ENCODE assay signal across 8 mouse cellular contexts in genomic region chr9:91361033-91361855, GRCm38 (mm10). TPM values are rescaled to one million over a fixed set of nuclear protein-coding genes. Genes with fewer than 3 reads are reported as not detected.
DNase-seq lines count a peak whose midpoint lies in the region; ATAC-seq and TF ChIP-seq lines count a peak whose summit lies in the region.

No protein-coding gene starts in this region.

- H3K9me3 ChIP-seq in lung, embryonic 16.5 days (ENCODE audit: control insufficient read depth, low read length): no peaks in the 10 kb centered on the region
- H3K9me3 ChIP-seq in embryonic facial prominence, embryonic 15.5 days (replicated peaks): no peaks in the 10 kb centered on the region
- no peaks in the 10 kb centered on the region for H3K9me3 ChIP-seq in limb, embryonic 14.5 days (ENCODE audit: control insufficient read depth, low read length)
- H3K9me3 ChIP-seq in stomach, postnatal 0 days (ENCODE audit: control insufficient read depth, low read length): no peaks in the 10 kb centered on the region

- no peaks in the 10 kb centered on the region for H3K36me3 ChIP-seq in lung, embryonic 16.5 days (ENCODE audit: control insufficient read depth, insufficient read depth, low read length)
- no peaks in the 10 kb centered on the region for H3K36me3 ChIP-seq in embryonic facial prominence, embryonic 15.5 days
- no peaks in the 10 kb centered on the region for H3K36me3 ChIP-seq in limb, embryonic 14.5 days (ENCODE audit: control insufficient read depth, insufficient read depth, low read length)
- H3K36me3 ChIP-seq in stomach, postnatal 0 days (ENCODE audit: control insufficient read depth, insufficient read depth, low read length): no peaks in the 10 kb centered on the region

- H3K9ac ChIP-seq in lung, embryonic 16.5 days (ENCODE audit: low read length): no peak overlapping the region
- no peak overlapping the region for H3K9ac ChIP-seq in embryonic facial prominence, embryonic 15.5 days
- no peak overlapping the region for H3K9ac ChIP-seq in limb, embryonic 14.5 days (ENCODE audit: low read depth, low read length, severe bottlenecking)
- H3K9ac ChIP-seq in stomach, postnatal 0 days (ENCODE audit: low read length): no peak overlapping the region

- TF ChIP-seq EP300 in stomach, postnatal 0 days (optimal IDR thresholded peaks at IDR 0.05): no peak

- no peak for TF ChIP-seq POLR2A in lung, adult 2 months (IDR thresholded peaks at IDR 0.05; ENCODE audit: borderline replicate concordance, extremely low read depth, low read depth, low read length)
- TF ChIP-seq POLR2A in limb, embryonic 14.5 days (IDR thresholded peaks at IDR 0.05; ENCODE audit: borderline replicate concordance, extremely low read depth, insufficient read depth, insufficient read length): no peak

- TF ChIP-seq CTCF in lung, adult 2 months (IDR thresholded peaks at IDR 0.05; ENCODE audit: insufficient read depth, low read length): no peak
- TF ChIP-seq CTCF in stomach, postnatal 0 days (IDR thresholded peaks at IDR 0.05; ENCODE audit: low read depth): no peak

- under 1% methylated on average over 34 of the region's 35 CpGs for WGBS in lung, embryonic 16.5 days
- 3% methylated on average over 35 of the region's 35 CpGs for WGBS in lung, adult 2 months
- WGBS in embryonic facial prominence, embryonic 15.5 days: 1% methylated on average over 35 of the region's 35 CpGs
- 1% methylated on average over 35 of the region's 35 CpGs for WGBS in limb, embryonic 14.5 days
- WGBS in stomach, postnatal 0 days: 2% methylated on average over 35 of the region's 35 CpGs

- peak overlapping the region; percentile 46; the same call in 1 of the 2 replicates for H3K4me2 ChIP-seq in lung, embryonic 16.5 days (ENCODE audit: low read depth, low read length)
- peak overlapping the region; percentile 44 for H3K4me2 ChIP-seq in embryonic facial prominence, embryonic 15.5 days (replicated peaks)
- H3K4me2 ChIP-seq in limb, embryonic 14.5 days (replicated peaks; ENCODE audit: low read depth, low read length, severe bottlenecking): peak overlapping the region; percentile 47; the same call in 1 of the 2 replicates
- H3K4me2 ChIP-seq in stomach, postnatal 0 days (replicated peaks; ENCODE audit: low read depth): peak overlapping the region; percentile 53; the same call in 1 of the 2 replicates

- H3K27me3 ChIP-seq in lung, embryonic 16.5 days (ENCODE audit: control insufficient read depth, insufficient read depth, low read depth, low read length): peaks cover 80% of the 10 kb centered on the region
- peaks cover 82% of the 10 kb centered on the region for H3K27me3 ChIP-seq in embryonic facial prominence, embryonic 15.5 days
- H3K27me3 ChIP-seq in limb, embryonic 14.5 days (ENCODE audit: control insufficient read depth, insufficient read depth, low read length): peaks cover 86% of the 10 kb centered on the region
- H3K27me3 ChIP-seq in stomach, postnatal 0 days (ENCODE audit: control insufficient read depth, insufficient read depth, low read length): peaks cover 34% of the 10 kb centered on the region

- H3K27ac ChIP-seq in lung, embryonic 16.5 days (ENCODE audit: low read length): no peak overlapping the region
- no peak overlapping the region for H3K27ac ChIP-seq in embryonic facial prominence, embryonic 15.5 days (replicated peaks)
- no peak overlapping the region for H3K27ac ChIP-seq in limb, embryonic 14.5 days (replicated peaks; ENCODE audit: low read depth, low read length)
- H3K27ac ChIP-seq in stomach, postnatal 0 days (replicated peaks): no peak overlapping the region

- no peak overlapping the region; the same call in 1 of the 2 replicates for H3K4me3 ChIP-seq in lung, embryonic 16.5 days (ENCODE audit: low read length)
- H3K4me3 ChIP-seq in lung, adult 2 months (replicated peaks; ENCODE audit: extremely low read depth, low read depth, low read length): no peak overlapping the region
- H3K4me3 ChIP-seq in embryonic facial prominence, embryonic 15.5 days (replicated peaks): peak overlapping the region; percentile 38
- H3K4me3 ChIP-seq in limb, embryonic 14.5 days (replicated peaks; ENCODE audit: low read length): peak overlapping the region; percentile 34; the same call in 1 of the 2 replicates
- peak overlapping the region; percentile 42 for H3K4me3 ChIP-seq in stomach, postnatal 0 days (ENCODE audit: low read depth, low read length)

- no peak for ATAC-seq in lung, embryonic 16.5 days (ENCODE audit: low read depth)
- ATAC-seq in embryonic facial prominence, embryonic 15.5 days (ENCODE audit: insufficient number of reproducible peaks, low FRiP score, low TSS enrichment, low read depth): no peak
- ATAC-seq in limb, embryonic 14.5 days (ENCODE audit: low FRiP score, low read depth): no peak
- ATAC-seq in stomach, postnatal 0 days (ENCODE audit: low FRiP score, low TSS enrichment): no peak

- peaks cover 15% of the 10 kb centered on the region; the same call in 1 of the 2 replicates for H3K4me1 ChIP-seq in lung, embryonic 16.5 days (replicated peaks; ENCODE audit: control insufficient read depth, insufficient read depth, low read length)
- peaks cover 3% of the 10 kb centered on the region for H3K4me1 ChIP-seq in lung, adult 2 months (ENCODE audit: control insufficient read depth, insufficient read depth, low read length)
- peaks cover 26% of the 10 kb centered on the region for H3K4me1 ChIP-seq in embryonic facial prominence, embryonic 15.5 days
- peaks cover 3% of the 10 kb centered on the region; the same call in 1 of the 2 replicates for H3K4me1 ChIP-seq in limb, embryonic 14.5 days (ENCODE audit: control insufficient read depth, insufficient read depth, low read length)
- H3K4me1 ChIP-seq in stomach, postnatal 0 days (replicated peaks; ENCODE audit: control insufficient read depth, insufficient read depth): no peaks in the 10 kb centered on the region; the same call in 1 of the 2 replicates

- no peak for DNase-seq in lung, adult 2 months
- no peak for DNase-seq in limb, embryonic 14.5 days (ENCODE audit: low spot score)
- DNase-seq in stomach, postnatal 0 days (ENCODE audit: low spot score): no peak
- DNase-seq in layer of hippocampus, adult 18-20 months (ENCODE audit: low spot score in 2 of 2): no peak
- no peak for DNase-seq in adipocyte (ENCODE audit: low spot score)
- no peak for DNase-seq in gastrocnemius, postnatal 25 days

RNA-seq across cellular contexts. Expression of gene Zic4, which starts 1.0 kb away (rescaled TPM):
- 0.08 TPM in 1 of 2 replicates, not detected in the other for polyA plus RNA-seq in lung, embryonic 16.5 days (2015; fragmentation: Nextera tagmentation; extraction: Ambion mirVana)
- not detected in 2 replicates for polyA plus RNA-seq in lung, adult 2 months (2012; rRNA removed)
- polyA plus RNA-seq in embryonic facial prominence, embryonic 15.5 days (2015; fragmentation: Nextera tagmentation; extraction: Ambion mirVana): 0.64 and 1.5 TPM in 2 replicates
- polyA plus RNA-seq in limb, embryonic 14.5 days (2012; rRNA removed): 0.38 and 0.69 TPM in 2 replicates
- polyA plus RNA-seq in limb, embryonic 14.5 days (2014; fragmentation: Nextera tagmentation; extraction: Ambion mirVana): 0.10 and 0.39 TPM in 2 replicates
- polyA plus RNA-seq in stomach, postnatal 0 days (2015; fragmentation: Nextera tagmentation; extraction: Ambion mirVana): not detected in 2 replicates
- 1 to 10 TPM; 1.4 to 4.1 TPM for total RNA-seq in layer of hippocampus, adult 18-20 months (2021)
- not detected for total RNA-seq in gastrocnemius, postnatal 25 days (2021)

RNA-seq across cellular contexts. Expression of gene Zic1, which starts 4.4 kb away (rescaled TPM):
- polyA plus RNA-seq in lung, embryonic 16.5 days (2015; fragmentation: Nextera tagmentation; extraction: Ambion mirVana): 0.09 TPM in 1 of 2 replicates, not detected in the other
- polyA plus RNA-seq in lung, adult 2 months (2012; rRNA removed): 0.49 and 1.6 TPM in 2 replicates
- 0.26 and 0.61 TPM in 2 replicates for polyA plus RNA-seq in embryonic facial prominence, embryonic 15.5 days (2015; fragmentation: Nextera tagmentation; extraction: Ambion mirVana)
- 6.0 and 14.6 TPM in 2 replicates for polyA plus RNA-seq in limb, embryonic 14.5 days (2012; rRNA removed)
- 0.21 and 0.23 TPM in 2 replicates for polyA plus RNA-seq in limb, embryonic 14.5 days (2014; fragmentation: Nextera tagmentation; extraction: Ambion mirVana)
- not detected in 2 replicates for polyA plus RNA-seq in stomach, postnatal 0 days (2015; fragmentation: Nextera tagmentation; extraction: Ambion mirVana)
- total RNA-seq in layer of hippocampus, adult 18-20 months (2021): 10 to 100 TPM; 10.1 to 10.3 TPM
- total RNA-seq in gastrocnemius, postnatal 25 days (2021): 1 to 10 TPM in 1 of 2 experiments, under 1 TPM in 1; 0.08 to 1.9 TPM

Comparison
In these comparisons a context has a peak if more than half of its experiments do, and no peak if none do; other contexts are left out.
1. H3K4me3 ChIP-seq: peak in embryonic facial prominence, embryonic 15.5 days (single experiment), limb, embryonic 14.5 days (single experiment) and stomach, postnatal 0 days (single experiment); none in lung, embryonic 16.5 days (single experiment) and lung, adult 2 months (single experiment).
2. Peak in every context shown above with its lines, with median percentiles within 50 percentile points of each other: H3K4me2 ChIP-seq.